Mouse (Mus musculus) stomach, embryonic 14.5 days (tissue): ENCODE data around the gene Tff3. TPM values are rescaled to one million over a fixed set of nuclear protein-coding genes. Genes with fewer than 3 reads are reported as not detected.

ENCODE experiments used
- ATAC-seq: fragments of 200-750 bp; cut with Nextera tagmentation; 2 replicates; pipeline ENCODE4 v1.8.0; 2017; ENCODE audit warnings: low read depth, moderate TSS enrichment; ENCODE audit not compliant: insufficient number of reproducible peaks, insufficient read depth, low FRiP score
- H3K27ac ChIP-seq: fragments of 300-500 bp; sonication (generic); 2 replicates; pipeline ENCODE4 v1.5.1; 2014; ENCODE audit warnings: mild to moderate bottlenecking, low read length, moderate library complexity, mixed read lengths
- H3K27me3 ChIP-seq: fragments of 300-500 bp; sonication (generic); 2 replicates; pipeline ENCODE4 v1.6.1; 2014; ENCODE audit warnings: low read length, control low read depth, mixed read lengths; ENCODE audit not compliant: control insufficient read depth, insufficient read depth
- H3K36me3 ChIP-seq: fragments of 300-500 bp; sonication (generic); 2 replicates; pipeline ENCODE4 v1.6.1; 2014; ENCODE audit warnings: mild to moderate bottlenecking, control low read depth, low read length, moderate library complexity, mixed read lengths; ENCODE audit not compliant: control insufficient read depth, insufficient read depth
- H3K4me1 ChIP-seq: fragments of 300-500 bp; sonication (generic); 2 replicates; pipeline ENCODE4 v1.6.1; 2014; ENCODE audit warnings: low read length, control low read depth, mixed read lengths; ENCODE audit not compliant: control insufficient read depth, insufficient read depth
- H3K4me2 ChIP-seq: fragments of 300-500 bp; sonication (generic); replicated peaks from 2 replicates; pipeline ENCODE4 v1.6.1; 2014; ENCODE audit warnings: low read depth, low read length, control low read depth
- H3K4me3 ChIP-seq: fragments of 300-500 bp; sonication (generic); 2 replicates; pipeline ENCODE4 v1.5.1; 2014; ENCODE audit warnings: low read depth, low read length, control low read depth
- H3K9ac ChIP-seq: fragments of 300-500 bp; sonication (generic); replicated peaks from 2 replicates; pipeline ENCODE4 v1.6.1; 2014; ENCODE audit warnings: low read depth, mild to moderate bottlenecking, control low read depth, low read length, moderate library complexity, mixed read lengths
- H3K9me3 ChIP-seq: fragments of 300-500 bp; sonication (generic); 2 replicates; pipeline ENCODE4 v1.6.1; 2016; ENCODE audit warnings: low read depth, low read length, control low read depth; ENCODE audit not compliant: control insufficient read depth
- WGBS: fragments of 180-500 bp; shearing (Covaris S2); extraction: QIAGEN DNeasy Blood & Tissue Kit; methylation state at CpG from one replicate; pipeline ENCODE4 v1.1.7; 2014; 5-methylcytosine and 5-hydroxymethylcytosine counted together
- polyA plus RNA-seq: library from polyadenylated mRNA; unstranded; fragments of >200 nt; fragmentation: Nextera tagmentation; extraction: Ambion mirVana; gene quantifications from 2 replicates; pipeline ENCODE4 v1.2.1, GENCODE M21; 2014

The Tff3 gene
- polyA plus RNA-seq, 1 experiment from 2014 or later: 21.9 TPM

GRCm38 (mm10) chr17:31152966-31153499 lies 23.6 kb upstream of the Tff3 start:
- peak; percentile 46; the same call in 1 of the 2 replicates for ATAC-seq
- 67% methylated on average over 9 of the region's 9 CpGs for WGBS
- no peak overlapping the region for H3K27ac ChIP-seq

GRCm38 (mm10) chr17:31152512-31152911 lies 23.1 kb upstream of the Tff3 start:
- ATAC-seq: no peak
- no peak overlapping the region for H3K27ac ChIP-seq

More at GRCm38 (mm10) chr17:31152966-31153499, 23.6 kb upstream of the Tff3 start:
- no peaks in the 10 kb centered on the region for H3K27me3 ChIP-seq
- no peak overlapping the region for H3K9ac ChIP-seq
- H3K4me1 ChIP-seq: no peaks in the 10 kb centered on the region
- no peaks in the 10 kb centered on the region for H3K36me3 ChIP-seq
- no peak overlapping the region for H3K4me3 ChIP-seq
- H3K9me3 ChIP-seq: no peaks in the 10 kb centered on the region
- no peak overlapping the region for H3K4me2 ChIP-seq

GRCm38 (mm10) chr17:31145998-31146397 lies 16.6 kb upstream of the Tff3 start:
- Histone ChIP-seq H3K4me3 (no peak overlapping the region), H3K27ac (no peak overlapping the region), H3K4me2 (no peak overlapping the region), H3K9me3 (no peaks in the 10 kb centered on the region), H3K9ac (no peak overlapping the region), H3K36me3 (no peaks in the 10 kb centered on the region), H3K27me3 (no peaks in the 10 kb centered on the region), H3K4me1 (0 out of 2 replicates have a peak, but pooled peaks cover 4% of the 10 kb centered on the region)
- no peak for ATAC-seq
- 82% methylated on average over 9 of the region's 9 CpGs for WGBS

More at GRCm38 (mm10) chr17:31152512-31152911, 23.1 kb upstream of the Tff3 start:
- H3K4me3 ChIP-seq: no peak overlapping the region
- no peak overlapping the region for H3K4me2 ChIP-seq
- no peaks in the 10 kb centered on the region for H3K4me1 ChIP-seq
- H3K9me3 ChIP-seq: no peaks in the 10 kb centered on the region
- 58% methylated on average over 5 of the region's 5 CpGs for WGBS
- H3K27me3 ChIP-seq: no peaks in the 10 kb centered on the region
- no peaks in the 10 kb centered on the region for H3K36me3 ChIP-seq
- H3K9ac ChIP-seq: no peak overlapping the region

- no peaks in the 10 kb centered on the region for H3K9me3 ChIP-seq
- no peak within 1 kb of the TSS for H3K27ac ChIP-seq
- ATAC-seq: peak; percentile 60; the same call in 1 of the 2 replicates
- no peak within 1 kb of the TSS for H3K9ac ChIP-seq
- no peak within 1 kb of the TSS for H3K4me2 ChIP-seq
- no peaks in the 10 kb centered on the region for H3K36me3 ChIP-seq
- no peaks in the 10 kb centered on the region for H3K27me3 ChIP-seq
- H3K4me3 ChIP-seq: no peak within 1 kb of the TSS
- 52% methylated on average over 15 of the region's 15 CpGs for WGBS
- 0 out of 2 replicates have a peak, but pooled peaks cover 4% of the 10 kb centered on the region for H3K4me1 ChIP-seq
Measured at GRCm38 (mm10) chr17:31144040-31145037, 14.9 kb upstream of the Tff3 start, which contains the start of gene Tff2. TSS of gene Tff2 (minus strand) at chr17:31144282.

- no peak overlapping the region for H3K27ac ChIP-seq
- no peaks in the 10 kb centered on the region for H3K9me3 ChIP-seq
- no peaks in the 10 kb centered on the region for H3K27me3 ChIP-seq
- no peaks in the 10 kb centered on the region for H3K36me3 ChIP-seq
- H3K4me2 ChIP-seq: no peak overlapping the region
- H3K4me1 ChIP-seq: 0 out of 2 replicates have a peak, but pooled peaks cover 4% of the 10 kb centered on the region
- no peak overlapping the region for H3K4me3 ChIP-seq
- H3K9ac ChIP-seq: no peak overlapping the region
- no peak for ATAC-seq
- 89% methylated on average over 7 of the region's 7 CpGs for WGBS
Measured at GRCm38 (mm10) chr17:31142116-31142515, 12.7 kb upstream of the Tff3 start.

- no peak overlapping the region for H3K27ac ChIP-seq
- no peaks in the 10 kb centered on the region for H3K9me3 ChIP-seq
- no peak overlapping the region for H3K4me3 ChIP-seq
- H3K27me3 ChIP-seq: no peaks in the 10 kb centered on the region
- no peaks in the 10 kb centered on the region; the same call in 1 of the 2 replicates for H3K4me1 ChIP-seq
- H3K4me2 ChIP-seq: no peak overlapping the region
- 17% methylated on average over 5 of the region's 5 CpGs for WGBS
- no peak overlapping the region for H3K9ac ChIP-seq
- ATAC-seq: no peak
- no peaks in the 10 kb centered on the region for H3K36me3 ChIP-seq
Measured at GRCm38 (mm10) chr17:31138398-31138797, 9.0 kb upstream of the Tff3 start.

GRCm38 (mm10) chr17:31136821-31137220 lies 7.4 kb upstream of the Tff3 start:
- no peak for ATAC-seq
- no peaks in the 10 kb centered on the region; the same call in 1 of the 2 replicates for H3K4me1 ChIP-seq
- H3K27me3 ChIP-seq: no peaks in the 10 kb centered on the region
- H3K36me3 ChIP-seq: no peaks in the 10 kb centered on the region
- 93% methylated on average over 1 of the region's 1 CpGs for WGBS
- no peak overlapping the region for H3K27ac ChIP-seq
- no peak overlapping the region for H3K4me2 ChIP-seq
- H3K9ac ChIP-seq: no peak overlapping the region
- no peak overlapping the region for H3K4me3 ChIP-seq
- H3K9me3 ChIP-seq: no peaks in the 10 kb centered on the region

GRCm38 (mm10) chr17:31136291-31136690 lies 6.8 kb upstream of the Tff3 start:
- no peak overlapping the region for H3K4me2 ChIP-seq

More at GRCm38 (mm10) chr17:31136291-31136690, 6.8 kb upstream of the Tff3 start:
- H3K9me3 ChIP-seq: no peaks in the 10 kb centered on the region
- no peak overlapping the region for H3K4me3 ChIP-seq
- no peak overlapping the region for H3K9ac ChIP-seq
- H3K27me3 ChIP-seq: no peaks in the 10 kb centered on the region
- no peak for ATAC-seq
- no peaks in the 10 kb centered on the region; the same call in 1 of the 2 replicates for H3K4me1 ChIP-seq
- H3K36me3 ChIP-seq: no peaks in the 10 kb centered on the region
- H3K27ac ChIP-seq: no peak overlapping the region
- 32% methylated on average over 3 of the region's 3 CpGs for WGBS
